ENCODE assay signal across 8 mouse cellular contexts in the genomic region with DNA sequence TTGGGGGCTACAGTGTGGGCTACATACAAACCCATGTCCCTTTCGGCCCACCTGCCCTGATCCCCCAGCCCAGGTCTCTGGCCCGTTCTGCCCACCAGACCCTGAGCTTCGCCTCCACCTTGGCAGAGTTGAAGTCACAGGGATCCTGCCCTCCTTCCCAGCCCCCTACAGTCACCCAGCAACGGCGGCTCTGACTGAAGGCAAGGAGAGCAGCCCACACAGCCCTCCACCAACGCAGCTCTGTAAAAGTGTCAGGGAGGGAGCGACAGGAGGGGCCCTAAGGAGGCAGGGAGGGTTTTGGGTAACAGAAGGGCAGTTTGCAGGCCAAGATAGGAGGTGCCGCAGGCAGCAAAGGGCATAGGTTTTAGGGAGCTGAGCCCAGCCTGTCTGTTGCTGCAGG. TPM values are rescaled to one million over a fixed set of nuclear protein-coding genes. Genes with fewer than 3 reads are reported as not detected.
DNase-seq lines count a peak whose midpoint lies in the region; ATAC-seq and TF ChIP-seq lines count a peak whose summit lies in the region.

No protein-coding gene starts in this region.

- TF ChIP-seq CTCF in thymus, adult 2 months (IDR thresholded peaks at IDR 0.05; ENCODE audit: borderline replicate concordance, control insufficient read depth, extremely low read depth, insufficient read depth, low read length, poor library complexity), result no peak

- DNase-seq in heart, postnatal 4 days, result no peak
- no peak for DNase-seq in thymus, adult 2 months
- no peak for DNase-seq in thymus, postnatal 0 days (ENCODE audit: low spot score)
- no peak for DNase-seq in limb, embryonic 14.5 days (ENCODE audit: low spot score)
- no peak for DNase-seq in ovary, adult 18-20 months (ENCODE audit: low spot score)
- DNase-seq in thymus, postnatal 10 days (ENCODE audit: low spot score in 2 of 2), result no peak

- H3K27ac ChIP-seq in heart, embryonic 11.5 days (ENCODE audit: low read depth, low read length), result no peak overlapping the region
- H3K27ac ChIP-seq in thymus, adult 2 months (ENCODE audit: control insufficient read depth, insufficient read depth, low read length), result peak overlapping the region; percentile 62
- no peak overlapping the region for H3K27ac ChIP-seq in limb, embryonic 14.5 days (replicated peaks; ENCODE audit: low read depth, low read length)

- 65% methylated on average over 8 of the region's 8 CpGs for WGBS in heart, embryonic 11.5 days (ENCODE audit: insufficient replicate concordance)
- WGBS in thymus, adult 2 months, result 26% methylated on average over 8 of the region's 8 CpGs
- WGBS in limb, embryonic 14.5 days, result 58% methylated on average over 8 of the region's 8 CpGs

- no peak for ATAC-seq in heart, embryonic 11.5 days (replicated peaks; ENCODE audit: insufficient number of reproducible peaks, low FRiP score, low TSS enrichment)
- ATAC-seq in limb, embryonic 14.5 days (ENCODE audit: low FRiP score, low read depth), result no peak
- ATAC-seq in inflammation-experienced regulatory T-cells, adult 6 months, result no peak

- peaks cover 20% of the 10 kb centered on the region for H3K27me3 ChIP-seq in heart, embryonic 11.5 days (ENCODE audit: control insufficient read depth, insufficient read depth, low read length)
- H3K27me3 ChIP-seq in thymus, adult 2 months (ENCODE audit: control insufficient read depth, insufficient read depth, low read length), result no peaks in the 10 kb centered on the region
- H3K27me3 ChIP-seq in limb, embryonic 14.5 days (ENCODE audit: control insufficient read depth, insufficient read depth, low read length), result no peaks in the 10 kb centered on the region

- peak overlapping the region; percentile 86 for H3K9ac ChIP-seq in heart, embryonic 11.5 days (ENCODE audit: low read depth, low read length)
- H3K9ac ChIP-seq in limb, embryonic 14.5 days (ENCODE audit: low read depth, low read length, severe bottlenecking), result peak overlapping the region; percentile 82

- peaks cover 27% of the 10 kb centered on the region for H3K4me1 ChIP-seq in heart, embryonic 11.5 days (ENCODE audit: control insufficient read depth, insufficient read depth, low read length)
- H3K4me1 ChIP-seq in thymus, adult 2 months (replicated peaks; ENCODE audit: control insufficient read depth, insufficient read depth, low read length), result peaks cover 19% of the 10 kb centered on the region
- H3K4me1 ChIP-seq in limb, embryonic 14.5 days (ENCODE audit: control insufficient read depth, insufficient read depth, low read length), result peaks cover 23% of the 10 kb centered on the region

- peaks cover 5% of the 10 kb centered on the region; the same call in 1 of the 2 replicates for H3K36me3 ChIP-seq in heart, embryonic 11.5 days (ENCODE audit: control insufficient read depth, insufficient read depth, low read length)
- peaks cover 33% of the 10 kb centered on the region for H3K36me3 ChIP-seq in thymus, adult 2 months (ENCODE audit: control insufficient read depth, insufficient read depth, low read length)
- peaks cover 36% of the 10 kb centered on the region for H3K36me3 ChIP-seq in limb, embryonic 14.5 days (ENCODE audit: control insufficient read depth, insufficient read depth, low read length)

- peak overlapping the region; percentile 80 for H3K4me2 ChIP-seq in heart, embryonic 11.5 days
- H3K4me2 ChIP-seq in limb, embryonic 14.5 days (replicated peaks; ENCODE audit: low read depth, low read length, severe bottlenecking), result peak overlapping the region; percentile 85

- H3K4me3 ChIP-seq in heart, embryonic 11.5 days (ENCODE audit: low read depth, low read length), result 0 out of 2 replicates have a peak overlapping the region, but pooled peaks have one; percentile 61
- peak overlapping the region; percentile 83 for H3K4me3 ChIP-seq in thymus, adult 2 months (ENCODE audit: control insufficient read depth, insufficient read depth, low read length)
- peak overlapping the region; percentile 74; the same call in 1 of the 2 replicates for H3K4me3 ChIP-seq in limb, embryonic 14.5 days (replicated peaks; ENCODE audit: low read length)

- H3K9me3 ChIP-seq in heart, embryonic 11.5 days (replicated peaks; ENCODE audit: control insufficient read depth, low read length), result no peaks in the 10 kb centered on the region
- no peaks in the 10 kb centered on the region for H3K9me3 ChIP-seq in limb, embryonic 14.5 days (ENCODE audit: control insufficient read depth, low read length)

- no peak for TF ChIP-seq POLR2A in thymus, adult 2 months (IDR thresholded peaks at IDR 0.05; ENCODE audit: control insufficient read depth, extremely low read depth, insufficient read depth, low read length, poor library complexity)
- TF ChIP-seq POLR2A in limb, embryonic 14.5 days (IDR thresholded peaks at IDR 0.05; ENCODE audit: borderline replicate concordance, extremely low read depth, insufficient read depth, insufficient read length), result no peak

RNA-seq across cellular contexts. Expression of a gene that starts 14.0 kb away (rescaled TPM):
- polyA plus RNA-seq in heart, embryonic 11.5 days (2014; fragmentation: Nextera tagmentation; extraction: Ambion mirVana), result 7.8 and 8.5 TPM in 2 replicates
- 1 to 10 TPM; 8.4 to 8.9 TPM for total RNA-seq in heart, postnatal 4 days (2021)
- 615 and 696 TPM in 2 replicates for polyA plus RNA-seq in thymus, adult 2 months (2012; rRNA removed)
- polyA plus RNA-seq in thymus, postnatal 0 days (2015; fragmentation: Nextera tagmentation; extraction: Ambion mirVana), result 37.2 and 37.3 TPM in 2 replicates
- polyA plus RNA-seq in limb, embryonic 14.5 days (2012; rRNA removed), result 37.2 and 57.8 TPM in 2 replicates
- polyA plus RNA-seq in limb, embryonic 14.5 days (2014; fragmentation: Nextera tagmentation; extraction: Ambion mirVana), result 14.4 and 16.2 TPM in 2 replicates
- polyA plus RNA-seq in inflammation-experienced regulatory T-cells, adult 6 months (2017; shearing (Covaris generic)), result 10 to 100 TPM; 14.8 to 20.5 (median 18.4) TPM

RNA-seq across cellular contexts. Expression of a gene that starts 14.3 kb away (rescaled TPM):
- 21.5 and 23.1 TPM in 2 replicates for polyA plus RNA-seq in heart, embryonic 11.5 days (2014; fragmentation: Nextera tagmentation; extraction: Ambion mirVana)
- 10 to 100 TPM; 36.0 to 39.2 TPM for total RNA-seq in heart, postnatal 4 days (2021)
- 124 and 136 TPM in 2 replicates for polyA plus RNA-seq in thymus, adult 2 months (2012; rRNA removed)
- 35.1 and 38.6 TPM in 2 replicates for polyA plus RNA-seq in thymus, postnatal 0 days (2015; fragmentation: Nextera tagmentation; extraction: Ambion mirVana)
- 111 and 137 TPM in 2 replicates for polyA plus RNA-seq in limb, embryonic 14.5 days (2012; rRNA removed)
- polyA plus RNA-seq in limb, embryonic 14.5 days (2014; fragmentation: Nextera tagmentation; extraction: Ambion mirVana), result 73.5 and 74.7 TPM in 2 replicates
- polyA plus RNA-seq in inflammation-experienced regulatory T-cells, adult 6 months (2017; shearing (Covaris generic)), result 1 to 10 TPM; 2.6 to 5.4 (median 5.4) TPM

RNA-seq across cellular contexts. Expression of a gene that starts 17.4 kb away (rescaled TPM):
- 0.07 TPM in 1 of 2 replicates, not detected in the other for polyA plus RNA-seq in heart, embryonic 11.5 days (2014; fragmentation: Nextera tagmentation; extraction: Ambion mirVana)
- total RNA-seq in heart, postnatal 4 days (2021), result under 1 TPM in 1 of 2 experiments, not detected in 1; 0.12 TPM
- 48.6 and 53.4 TPM in 2 replicates for polyA plus RNA-seq in thymus, adult 2 months (2012; rRNA removed)
- 16.2 TPM in 2 replicates for polyA plus RNA-seq in thymus, postnatal 0 days (2015; fragmentation: Nextera tagmentation; extraction: Ambion mirVana)
- 0.04 and 0.13 TPM in 2 replicates for polyA plus RNA-seq in limb, embryonic 14.5 days (2012; rRNA removed)
- 0.21 TPM in 1 of 2 replicates, not detected in the other for polyA plus RNA-seq in limb, embryonic 14.5 days (2014; fragmentation: Nextera tagmentation; extraction: Ambion mirVana)
- 10 to 100 TPM; 13.8 to 38.5 (median 18.3) TPM for polyA plus RNA-seq in inflammation-experienced regulatory T-cells, adult 6 months (2017; shearing (Covaris generic))

RNA-seq across cellular contexts. Expression of a gene that starts 30.1 kb away (rescaled TPM):
- polyA plus RNA-seq in heart, embryonic 11.5 days (2014; fragmentation: Nextera tagmentation; extraction: Ambion mirVana), result 42.5 and 42.6 TPM in 2 replicates
- total RNA-seq in heart, postnatal 4 days (2021), result 10 to 100 TPM; 35.8 to 37.9 TPM
- polyA plus RNA-seq in thymus, adult 2 months (2012; rRNA removed), result 72.9 and 103 TPM in 2 replicates
- polyA plus RNA-seq in thymus, postnatal 0 days (2015; fragmentation: Nextera tagmentation; extraction: Ambion mirVana), result 54.3 and 54.4 TPM in 2 replicates
- polyA plus RNA-seq in limb, embryonic 14.5 days (2012; rRNA removed), result 27.7 and 41.6 TPM in 2 replicates
- polyA plus RNA-seq in limb, embryonic 14.5 days (2014; fragmentation: Nextera tagmentation; extraction: Ambion mirVana), result 36.0 and 40.3 TPM in 2 replicates
- 10 to 100 TPM; 35.5 to 46.1 (median 42.5) TPM for polyA plus RNA-seq in inflammation-experienced regulatory T-cells, adult 6 months (2017; shearing (Covaris generic))

RNA-seq across cellular contexts. Expression of a gene that starts 36.4 kb away (rescaled TPM):
- polyA plus RNA-seq in heart, embryonic 11.5 days (2014; fragmentation: Nextera tagmentation; extraction: Ambion mirVana), result 16.2 and 21.3 TPM in 2 replicates
- 10 to 100 TPM; 27.3 to 28.7 TPM for total RNA-seq in heart, postnatal 4 days (2021)
- 17.8 and 20.8 TPM in 2 replicates for polyA plus RNA-seq in thymus, adult 2 months (2012; rRNA removed)
- 7.0 and 8.0 TPM in 2 replicates for polyA plus RNA-seq in thymus, postnatal 0 days (2015; fragmentation: Nextera tagmentation; extraction: Ambion mirVana)
- 27.2 and 36.6 TPM in 2 replicates for polyA plus RNA-seq in limb, embryonic 14.5 days (2012; rRNA removed)
- 19.8 and 20.1 TPM in 2 replicates for polyA plus RNA-seq in limb, embryonic 14.5 days (2014; fragmentation: Nextera tagmentation; extraction: Ambion mirVana)
- 1 to 10 TPM; 4.6 to 8.6 (median 7.9) TPM for polyA plus RNA-seq in inflammation-experienced regulatory T-cells, adult 6 months (2017; shearing (Covaris generic))

Comparison
In these comparisons a context has a peak if more than half of its experiments do, and no peak if none do; other contexts are left out.
1. RNA of a gene that starts 14.0 kb away (polyA plus RNA-seq): 615 to 696 TPM in thymus, adult 2 months; 14.4 to 57.8 TPM in limb, embryonic 14.5 days, 37.2 to 37.3 TPM in thymus, postnatal 0 days, 14.8 to 20.5 TPM in inflammation-experienced regulatory T-cells, adult 6 months and 7.8 to 8.5 TPM in heart, embryonic 11.5 days; every median in the first group is over 10 times any median in the second.
2. RNA of a gene that starts 17.4 kb away (polyA plus RNA-seq): 48.6 to 53.4 TPM in thymus, adult 2 months, 13.8 to 38.5 TPM in inflammation-experienced regulatory T-cells, adult 6 months and 16.2 TPM in thymus, postnatal 0 days; 0.04 to 0.21 TPM in limb, embryonic 14.5 days and 0.07 TPM in heart, embryonic 11.5 days; every median in the first group is over 10 times any median in the second.
3. Peak in every context shown above with its lines, with median percentiles within 50 percentile points of each other: H3K4me3 ChIP-seq.